Mouse (Mus musculus) embryonic facial prominence, embryonic 14.5 days (tissue): ENCODE measurements at regions not wholly inside any gene's neighbourhood (a gene's known extent, or its start where the extent isn't known, plus 50 kb on each side); places are given as distances from the start of the nearest gene placed in this dataset.
A peak's percentile ranks its signal among the peaks of the same experiment; 100 is the strongest.

ENCODE experiments used
- ATAC-seq: fragments of 200-750 bp; cut with Nextera tagmentation; 2 replicates; pipeline ENCODE4 v1.8.0; 2017; ENCODE audit warnings: low read depth, moderate number of reproducible peaks, moderate TSS enrichment
- DNase-seq: peaks from one replicate; pipeline ENCODE4 v3.0.0-alpha.2; 2015; ENCODE audit warnings: low spot score
- H3K27ac ChIP-seq: fragments of 300-500 bp; sonication (generic); replicated peaks from 2 replicates; pipeline ENCODE4 v1.5.1; 2014; ENCODE audit warnings: low read depth, mild to moderate bottlenecking, low read length, moderate library complexity
- H3K27me3 ChIP-seq: fragments of 300-500 bp; sonication (generic); replicated peaks from 2 replicates; pipeline ENCODE4 v1.6.1; 2014; ENCODE audit warnings: low read length; ENCODE audit not compliant: control insufficient read depth, insufficient read depth
- H3K36me3 ChIP-seq: fragments of 300-500 bp; sonication (generic); 2 replicates; pipeline ENCODE4 v1.6.1; 2014; ENCODE audit warnings: low read length, mixed read lengths; ENCODE audit not compliant: control insufficient read depth, insufficient read depth
- H3K4me1 ChIP-seq: fragments of 300-500 bp; sonication (generic); 2 replicates; pipeline ENCODE4 v1.6.1; 2014; ENCODE audit warnings: antibody characterized with exemption, low read length; ENCODE audit not compliant: control insufficient read depth, insufficient read depth
- H3K4me2 ChIP-seq: fragments of 300-500 bp; sonication (generic); 2 replicates; pipeline ENCODE4 v1.6.1; 2014; ENCODE audit warnings: low read depth, mild to moderate bottlenecking, low read length, moderate library complexity, mixed read lengths
- H3K4me3 ChIP-seq: fragments of 300-500 bp; sonication (generic); 2 replicates; pipeline ENCODE4 v1.5.1; 2014; ENCODE audit warnings: low read depth, mild to moderate bottlenecking, low read length
- H3K9ac ChIP-seq: fragments of 300-500 bp; sonication (generic); 2 replicates; pipeline ENCODE4 v1.6.1; 2014; ENCODE audit warnings: low read depth, mild to moderate bottlenecking, low read length, moderate library complexity, mixed read lengths
- H3K9me3 ChIP-seq: fragments of 300-500 bp; sonication (generic); 2 replicates; pipeline ENCODE4 v1.6.1; 2016; ENCODE audit warnings: low read length; ENCODE audit not compliant: control insufficient read depth
- WGBS: fragments of 180-500 bp; shearing (Covaris S2); extraction: QIAGEN DNeasy Blood & Tissue Kit; methylation state at CpG from one replicate; pipeline ENCODE4 v1.1.7; 2014; 5-methylcytosine and 5-hydroxymethylcytosine counted together

DNA sequence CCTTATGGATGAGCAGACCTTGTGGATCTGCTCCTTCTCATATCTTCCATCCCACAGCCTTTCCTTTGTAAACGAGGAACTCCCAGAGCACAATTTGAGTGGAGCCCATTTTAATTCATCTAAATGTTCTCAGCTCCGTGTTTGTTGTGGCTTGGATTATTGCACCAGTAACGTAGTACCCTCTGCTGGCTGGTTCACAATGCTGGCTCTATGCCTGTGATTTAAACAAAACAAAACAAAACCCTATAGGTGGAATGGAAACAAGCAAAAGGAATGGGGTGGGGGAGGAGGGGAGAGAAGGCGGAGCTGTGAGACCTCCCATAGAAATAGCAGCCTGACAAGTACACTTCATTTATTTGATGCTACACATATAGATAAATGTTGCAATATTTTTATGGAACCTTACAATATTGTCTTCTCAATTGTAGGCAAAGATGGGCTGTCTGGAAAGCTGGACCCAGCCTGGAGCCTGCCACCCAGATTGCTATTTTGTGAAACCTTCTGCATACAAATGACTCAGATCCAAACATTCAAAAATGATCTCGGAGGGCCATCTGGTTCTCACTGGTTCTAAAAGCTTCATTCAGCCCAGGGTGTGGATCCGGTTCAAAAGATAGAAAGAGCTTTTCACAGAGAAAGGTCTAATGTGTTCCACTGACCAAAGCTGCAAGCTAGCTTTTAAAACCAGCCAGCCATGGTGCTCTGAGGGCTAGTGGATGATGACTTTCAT is 230.3 kb upstream of the Ubash3b start:
- Histone ChIP-seq H3K27ac (peak overlapping the region; percentile 28; the same call in 1 of the 2 replicates), H3K4me2 (no peak overlapping the region), H3K27me3 (no peaks in the 10 kb centered on the region), H3K9ac (no peak overlapping the region), H3K36me3 (peaks cover 13% of the 10 kb centered on the region), H3K4me1 (peaks cover 10% of the 10 kb centered on the region), H3K4me3 (no peak overlapping the region), H3K9me3 (no peaks in the 10 kb centered on the region)
- DNase-seq: no peak
- WGBS: 51% methylated on average over 6 of the region's 6 CpGs
- ATAC-seq: no peak

DNA sequence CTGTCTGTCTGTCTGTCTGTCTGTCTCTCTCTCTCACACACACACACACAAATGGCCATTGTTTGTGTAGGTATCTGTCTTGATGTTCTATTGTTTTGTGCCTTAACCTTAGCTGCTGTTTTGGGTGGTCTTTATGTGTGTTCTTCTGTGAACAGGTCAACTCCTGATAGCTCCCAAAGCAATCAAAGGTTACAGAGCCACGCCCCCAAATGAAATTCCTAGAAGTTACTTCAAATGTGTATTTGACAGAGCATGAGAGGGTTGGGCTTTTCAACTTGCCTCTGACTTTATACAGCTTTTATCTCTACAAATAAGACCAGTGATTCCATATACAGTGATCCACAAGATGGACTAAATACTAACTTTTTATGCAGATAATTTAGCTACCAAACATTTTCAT is 217.8 kb upstream of the Ubash3b start:
- Histone ChIP-seq H3K4me3 (peak overlapping the region; percentile 11; the same call in 1 of the 2 replicates), H3K9me3 (no peaks in the 10 kb centered on the region), H3K9ac (0 out of 2 replicates have a peak overlapping the region, but pooled peaks have one; percentile 69), H3K27me3 (no peaks in the 10 kb centered on the region), H3K4me1 (peaks cover 44% of the 10 kb centered on the region), H3K36me3 (no peaks in the 10 kb centered on the region), H3K27ac (peak overlapping the region; percentile 90), H3K4me2 (peak overlapping the region; percentile 69)
- DNase-seq (no peak), ATAC-seq (no peak)
- 73% methylated on average over 1 of the region's 1 CpGs for WGBS

GRCm38 (mm10) chr9:41378627-41379231 is 217.2 kb upstream of the Ubash3b start:
- Histone ChIP-seq H3K4me1 (peaks cover 46% of the 10 kb centered on the region), H3K4me3 (peak overlapping the region; percentile 11), H3K27ac (peak overlapping the region; percentile 90), H3K4me2 (peak overlapping the region; percentile 69), H3K9ac (peak overlapping the region; percentile 69), H3K9me3 (no peaks in the 10 kb centered on the region), H3K27me3 (no peaks in the 10 kb centered on the region), H3K36me3 (no peaks in the 10 kb centered on the region)
- ATAC-seq: 0 out of 2 replicates have a peak, but pooled peaks have one; percentile 3
- no peak for DNase-seq
- WGBS: 35% methylated on average over 10 of the region's 10 CpGs

- ATAC-seq (no peak), DNase-seq (peak; percentile 63)
- Histone ChIP-seq H3K4me1 (peaks cover 46% of the 10 kb centered on the region), H3K9me3 (no peaks in the 10 kb centered on the region), H3K4me2 (peak overlapping the region; percentile 69), H3K36me3 (no peaks in the 10 kb centered on the region), H3K27ac (peak overlapping the region; percentile 90), H3K9ac (peak overlapping the region; percentile 69), H3K27me3 (no peaks in the 10 kb centered on the region), H3K4me3 (peak overlapping the region; percentile 34)
- 36% methylated on average over 18 of the region's 18 CpGs for WGBS
Measured at GRCm38 (mm10) chr9:41377701-41378626, 216.5 kb upstream of the Ubash3b start.

DNA sequence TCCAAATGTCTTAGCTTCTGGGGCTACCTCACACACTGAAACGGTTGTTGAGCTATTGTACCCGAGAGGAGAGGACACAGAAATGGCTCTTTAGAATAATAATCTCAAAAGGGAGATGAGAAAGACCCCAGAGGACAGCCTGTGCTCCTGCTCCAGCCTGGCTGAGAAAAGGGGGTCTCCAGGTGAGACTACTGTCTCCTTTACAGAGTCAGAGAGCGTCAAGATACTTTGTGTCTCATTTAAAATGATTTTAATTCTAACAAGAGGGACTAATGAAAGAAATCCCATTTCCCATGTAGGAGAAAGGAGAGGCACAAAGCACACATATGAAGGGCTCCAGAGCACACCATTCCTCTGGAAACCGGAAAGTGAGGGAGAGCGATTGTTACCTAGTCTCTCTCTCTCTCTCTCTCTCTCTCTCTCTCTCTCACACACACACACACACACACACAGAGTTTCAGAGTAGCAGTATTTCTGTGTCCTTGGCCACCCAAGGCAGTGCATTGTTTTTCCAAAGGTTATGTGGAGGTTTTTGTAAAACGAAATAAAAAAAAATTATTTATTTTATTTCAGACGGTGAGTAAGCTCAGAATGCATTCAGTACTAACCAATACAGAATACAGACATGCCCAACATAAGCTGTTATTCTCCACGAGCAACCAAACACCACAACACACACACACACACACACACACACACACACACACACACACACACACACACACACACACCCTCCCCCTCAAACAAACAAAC is 215.6 kb upstream of the Ubash3b start:
- WGBS: 28% methylated on average over 8 of the region's 8 CpGs

DNA sequence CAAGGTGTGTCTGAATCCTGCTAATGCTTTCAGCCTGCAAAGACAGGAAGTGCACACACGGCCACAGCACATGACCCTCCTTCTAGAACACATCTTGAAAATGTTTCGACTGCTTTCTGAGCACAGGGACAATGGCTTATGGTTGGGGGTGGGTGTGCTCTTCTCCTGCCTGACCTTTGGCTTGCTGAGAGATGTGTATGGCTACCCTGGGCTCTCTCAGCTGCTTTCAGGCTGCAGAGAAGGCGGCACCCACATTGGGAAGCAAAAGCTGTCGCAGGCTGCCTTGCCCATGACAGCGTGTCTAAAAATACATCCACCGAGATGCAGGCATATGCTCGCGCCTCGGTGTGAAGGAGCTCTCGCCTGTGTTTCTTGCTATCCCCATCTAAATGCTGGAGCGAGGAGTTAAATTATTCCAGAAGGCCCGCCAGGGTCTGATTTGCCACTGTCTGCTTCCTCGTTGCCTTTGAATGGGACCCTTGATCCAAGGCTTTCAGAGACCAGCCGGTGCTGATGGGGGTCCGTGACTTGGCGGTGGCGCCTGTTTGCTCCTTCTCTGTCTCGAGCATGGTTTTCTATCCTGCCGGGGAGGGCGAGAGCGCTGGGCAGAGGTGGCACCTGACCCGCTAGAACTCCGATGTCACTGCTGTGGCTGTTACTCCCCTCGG is 214.6 kb upstream of the Ubash3b start:
- H3K27ac ChIP-seq: peak overlapping the region; percentile 90
- H3K27me3 ChIP-seq: no peaks in the 10 kb centered on the region
- H3K4me3 ChIP-seq: peak overlapping the region; percentile 34
- no peaks in the 10 kb centered on the region for H3K36me3 ChIP-seq
- H3K4me2 ChIP-seq: peak overlapping the region; percentile 69
- peaks cover 51% of the 10 kb centered on the region for H3K4me1 ChIP-seq
- no peaks in the 10 kb centered on the region for H3K9me3 ChIP-seq
- ATAC-seq (peak; percentile 19; the same call in 1 of the 2 replicates), DNase-seq (peak; percentile 71)
- WGBS: 5% methylated on average over 24 of the region's 24 CpGs
- H3K9ac ChIP-seq: peak overlapping the region; percentile 69

More for the DNA sequence above, 215.6 kb upstream of the Ubash3b start:
- Histone ChIP-seq H3K27ac (peak overlapping the region; percentile 90), H3K4me1 (peaks cover 49% of the 10 kb centered on the region), H3K4me3 (peak overlapping the region; percentile 34), H3K9me3 (no peaks in the 10 kb centered on the region), H3K27me3 (no peaks in the 10 kb centered on the region), H3K4me2 (peak overlapping the region; percentile 69), H3K9ac (peak overlapping the region; percentile 69), H3K36me3 (no peaks in the 10 kb centered on the region)
- ATAC-seq (peak; percentile 10; the same call in 1 of the 2 replicates), DNase-seq (no peak)

DNA sequence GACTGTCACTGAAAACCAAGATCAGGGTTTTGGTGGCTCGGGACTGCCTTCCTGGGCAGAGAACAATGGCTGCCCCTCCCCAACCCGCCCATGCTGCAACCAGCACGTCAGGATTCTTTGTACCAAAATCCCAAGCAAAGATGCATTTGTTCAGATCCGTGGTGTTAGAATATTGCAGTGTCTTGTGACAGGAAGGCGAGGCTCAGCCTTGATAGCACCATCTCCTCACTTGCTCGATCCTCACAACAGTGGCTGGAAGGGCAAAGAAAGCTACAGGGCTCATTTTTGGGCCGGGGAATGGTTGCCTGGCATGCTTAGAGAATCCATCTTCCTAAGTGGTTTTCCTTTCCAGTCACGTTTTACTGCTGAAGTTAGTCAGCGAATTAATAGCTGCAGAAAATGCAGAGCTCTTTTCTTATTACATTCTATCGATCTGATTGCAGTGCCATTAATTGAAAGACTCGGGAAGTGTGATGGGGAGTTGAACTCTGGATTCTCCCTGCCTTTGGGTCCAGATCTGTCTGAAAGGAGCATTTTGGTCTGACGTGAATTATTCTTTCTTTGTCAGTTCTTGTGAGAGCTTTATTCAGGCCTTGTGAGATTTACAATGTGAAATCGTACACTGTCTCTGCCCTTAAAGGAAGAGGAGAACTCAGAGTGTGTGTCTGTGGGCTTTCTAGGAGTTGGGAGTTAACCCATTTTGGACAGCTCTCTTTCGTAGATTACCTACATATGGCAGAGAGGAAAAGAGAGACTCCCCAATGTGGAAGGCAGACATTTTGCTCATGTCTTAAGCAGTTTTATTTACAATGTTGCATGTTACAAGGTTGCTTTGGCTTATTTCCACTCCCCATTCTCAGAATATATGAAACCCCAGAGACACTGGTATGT is 213.3 kb upstream of the Ubash3b start:
- DNase-seq: no peak

More for the DNA sequence above, 213.3 kb upstream of the Ubash3b start:
- 0 out of 2 replicates have a peak overlapping the region, but pooled peaks have one; percentile 21 for H3K9ac ChIP-seq
- peaks cover 55% of the 10 kb centered on the region for H3K4me1 ChIP-seq
- peak overlapping the region; percentile 90 for H3K27ac ChIP-seq
- no peak for ATAC-seq
- H3K4me2 ChIP-seq: no peak overlapping the region
- H3K36me3 ChIP-seq: no peaks in the 10 kb centered on the region
- no peak overlapping the region for H3K4me3 ChIP-seq
- WGBS: 44% methylated on average over 14 of the region's 14 CpGs
- no peaks in the 10 kb centered on the region for H3K27me3 ChIP-seq
- H3K9me3 ChIP-seq: no peaks in the 10 kb centered on the region
